Mouse (Mus musculus): ENCODE results near the gene Hacd3.

- TF ChIP-seq POLR2A (IDR thresholded peaks at IDR 0.05; ENCODE audit: borderline replicate concordance, extremely low read depth, insufficient read depth, insufficient read length, poor library complexity, severe bottlenecking), result no peak
- TF ChIP-seq CTCF (IDR thresholded peaks at IDR 0.05; ENCODE audit: borderline replicate concordance, extremely low read depth, insufficient read depth, insufficient read length), result no peak
Measured at GRCm38 (mm10) chr9:65049422-65049821, 27.9 kb upstream of the Hacd3 start.

Measured in brain, embryonic 14.5 days (tissue).